Mouse (Mus musculus) forebrain, embryonic 16.5 days (tissue): ENCODE measurements around the gene Trpm2. TPM values are rescaled to one million over a fixed set of nuclear protein-coding genes. Genes with fewer than 3 reads are reported as not detected.

ENCODE experiments used
- ATAC-seq: fragments of 200-750 bp; cut with Nextera tagmentation; 2 replicates; pipeline ENCODE4 v1.8.0; 2017; ENCODE audit warnings: mild to moderate bottlenecking, moderate library complexity
- H3K27ac ChIP-seq: fragments of 300-500 bp; sonication (generic); 2 replicates; pipeline ENCODE4 v1.5.1; 2014; ENCODE audit warnings: low read length, control low read depth
- H3K27me3 ChIP-seq: fragments of 300-500 bp; sonication (generic); replicated peaks from 2 replicates; pipeline ENCODE4 v1.6.1; 2014; ENCODE audit warnings: low read length; ENCODE audit not compliant: control insufficient read depth, insufficient read depth
- H3K36me3 ChIP-seq: fragments of 300-500 bp; sonication (generic); 2 replicates; pipeline ENCODE4 v1.6.1; 2014; ENCODE audit not compliant: control insufficient read depth, insufficient read depth
- H3K4me1 ChIP-seq: fragments of 300-500 bp; sonication (generic); replicated peaks from 2 replicates; pipeline ENCODE4 v1.6.1; 2014; ENCODE audit warnings: low read length; ENCODE audit not compliant: control insufficient read depth, insufficient read depth
- H3K4me2 ChIP-seq: fragments of 300-500 bp; sonication (generic); 2 replicates; pipeline ENCODE4 v1.6.1; 2014; ENCODE audit warnings: mild to moderate bottlenecking, low read length, control low read depth
- H3K4me3 ChIP-seq: fragments of 300-500 bp; sonication (generic); replicated peaks from 2 replicates; pipeline ENCODE4 v1.5.1; 2014; ENCODE audit warnings: mild to moderate bottlenecking, low read length, control low read depth
- H3K9ac ChIP-seq: fragments of 300-500 bp; sonication (generic); replicated peaks from 2 replicates; pipeline ENCODE4 v1.6.1; 2014; ENCODE audit warnings: low read depth, low read length, control low read depth
- H3K9me3 ChIP-seq: fragments of 300-500 bp; sonication (generic); 2 replicates; pipeline ENCODE4 v1.6.1; 2016; ENCODE audit warnings: low read length; ENCODE audit not compliant: control insufficient read depth
- WGBS: fragments of 180-500 bp; shearing (Covaris S2); extraction: QIAGEN DNeasy Blood & Tissue Kit; methylation state at CpG from one replicate; pipeline ENCODE4 v1.1.7; 2014; 5-methylcytosine and 5-hydroxymethylcytosine counted together
- polyA plus RNA-seq: library from polyadenylated mRNA; unstranded; fragments of >200 nt; fragmentation: Nextera tagmentation; extraction: Ambion mirVana; gene quantifications from 2 replicates; pipeline ENCODE4 v1.2.1, GENCODE M21; 2015

The Trpm2 gene
- polyA plus RNA-seq, 1 experiment from 2014 or later = 5.0 TPM

GRCm38 (mm10) chr10:77926140-77926539 is 44.2 kb downstream of the Trpm2 start:
- H3K4me1 ChIP-seq = no peaks in the 10 kb centered on the region
- WGBS = 44% methylated on average over 7 of the region's 7 CpGs
- H3K27ac ChIP-seq = no peak overlapping the region
- no peaks in the 10 kb centered on the region for H3K27me3 ChIP-seq
- H3K9ac ChIP-seq = no peak overlapping the region
- no peak overlapping the region for H3K4me2 ChIP-seq
- ATAC-seq = no peak
- no peak overlapping the region for H3K4me3 ChIP-seq
- no peaks in the 10 kb centered on the region for H3K9me3 ChIP-seq
- H3K36me3 ChIP-seq = no peaks in the 10 kb centered on the region

DNA sequence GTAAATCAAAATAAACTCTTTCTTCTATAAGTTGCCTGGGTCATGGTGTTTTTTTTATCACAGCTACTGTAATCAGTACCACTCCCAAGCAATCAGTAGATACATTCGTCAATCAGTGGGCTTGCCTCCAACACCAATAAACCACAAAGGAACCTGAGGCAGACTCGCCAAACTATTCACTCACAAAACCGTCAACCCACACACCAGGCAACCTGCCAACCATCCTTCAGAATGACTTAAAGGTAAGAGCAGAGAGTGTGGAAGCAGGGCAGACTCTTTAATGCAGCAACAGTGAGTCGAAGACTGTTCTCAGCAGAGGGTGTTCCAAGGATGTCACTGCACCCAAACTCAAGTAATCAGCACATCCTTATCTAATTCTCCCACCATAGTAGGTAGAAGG is 47.7 kb downstream of the Trpm2 start:
- no peak for ATAC-seq
- WGBS = 59% methylated on average over 4 of the region's 4 CpGs
- H3K36me3 ChIP-seq = no peaks in the 10 kb centered on the region

DNA sequence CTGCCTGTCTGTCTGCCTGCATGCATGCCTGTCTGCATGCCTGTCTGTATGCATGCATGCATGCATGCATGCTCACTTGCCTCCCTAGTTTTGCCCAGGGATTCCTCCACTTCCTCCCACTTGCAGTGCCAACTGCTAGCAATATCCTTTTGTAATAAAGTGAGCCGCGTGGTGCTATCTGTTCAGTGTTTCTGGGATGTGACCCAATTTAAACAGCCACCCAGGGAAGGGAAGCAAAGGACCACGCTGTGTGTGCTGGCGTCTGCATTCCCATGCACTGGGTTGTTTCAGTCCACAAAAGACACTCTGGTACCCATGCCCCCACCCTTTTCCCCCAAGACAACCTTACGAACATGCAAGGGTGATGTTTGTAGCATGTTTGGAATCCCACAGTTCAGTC is 49.4 kb downstream of the Trpm2 start:
- no peak for ATAC-seq
- WGBS = 58% methylated on average over 5 of the region's 5 CpGs
- H3K36me3 ChIP-seq = no peaks in the 10 kb centered on the region

More for the DNA sequence above, 47.7 kb downstream of the Trpm2 start:
- no peak overlapping the region for H3K27ac ChIP-seq
- H3K4me2 ChIP-seq = no peak overlapping the region
- H3K4me3 ChIP-seq = no peak overlapping the region
- no peak overlapping the region for H3K9ac ChIP-seq
- no peaks in the 10 kb centered on the region for H3K9me3 ChIP-seq
- H3K4me1 ChIP-seq = no peaks in the 10 kb centered on the region
- no peaks in the 10 kb centered on the region for H3K27me3 ChIP-seq

DNA sequence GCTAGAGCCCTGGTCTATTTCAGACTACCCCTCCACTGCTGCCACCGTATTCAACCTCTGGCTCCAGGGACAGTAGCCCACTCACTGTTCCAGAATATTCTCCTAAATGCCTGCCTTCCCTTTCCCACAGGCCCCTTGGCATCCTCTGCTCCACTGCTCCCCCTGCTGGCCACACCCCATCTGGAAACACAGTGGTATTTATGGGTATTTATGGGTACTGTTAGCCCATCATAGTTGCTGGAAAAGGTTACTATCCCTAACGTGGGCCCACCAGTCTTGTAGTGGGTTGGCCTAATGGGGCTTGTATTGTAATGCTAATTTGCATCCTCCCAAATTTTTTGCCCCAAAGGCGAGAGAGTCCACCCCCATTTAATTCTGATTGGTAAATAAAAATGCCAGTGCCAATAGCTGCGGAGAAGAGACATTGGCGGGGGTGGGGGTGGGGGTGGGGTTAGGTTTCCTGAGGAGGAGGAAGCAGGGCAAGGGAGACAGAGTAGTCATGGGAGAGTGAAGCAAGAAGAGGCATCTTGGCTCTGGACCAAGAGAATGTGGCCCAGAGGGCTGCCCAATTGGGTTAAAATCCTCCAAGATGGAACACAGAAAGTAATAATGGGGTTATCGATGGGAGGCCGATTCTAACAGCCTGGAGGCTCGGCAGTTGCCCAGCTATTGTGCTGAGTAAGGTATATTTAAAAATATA is 53.6 kb downstream of the Trpm2 start:
- no peaks in the 10 kb centered on the region for H3K27me3 ChIP-seq
- H3K36me3 ChIP-seq = no peaks in the 10 kb centered on the region
- no peak overlapping the region for H3K4me2 ChIP-seq
- H3K4me3 ChIP-seq = no peak overlapping the region
- H3K27ac ChIP-seq = no peak overlapping the region
- H3K9ac ChIP-seq = no peak overlapping the region
- no peaks in the 10 kb centered on the region for H3K9me3 ChIP-seq
- ATAC-seq = no peak
- whole genome bisulfite sequencing = 51% methylated on average over 8 of the region's 8 CpGs
- no peaks in the 10 kb centered on the region for H3K4me1 ChIP-seq

More for the DNA sequence above, 49.4 kb downstream of the Trpm2 start:
- Histone ChIP-seq H3K4me2 (no peak overlapping the region), H3K4me3 (no peak overlapping the region), H3K4me1 (no peaks in the 10 kb centered on the region), H3K9ac (no peak overlapping the region), H3K9me3 (no peaks in the 10 kb centered on the region), H3K27me3 (no peaks in the 10 kb centered on the region), H3K27ac (no peak overlapping the region)

GRCm38 (mm10) chr10:77913292-77913691 is 57.1 kb downstream of the Trpm2 start:
- H3K4me2 ChIP-seq = no peak overlapping the region
- 80% methylated on average over 4 of the region's 4 CpGs for WGBS
- no peaks in the 10 kb centered on the region for H3K4me1 ChIP-seq
- ATAC-seq = no peak
- no peak overlapping the region for H3K4me3 ChIP-seq
- no peaks in the 10 kb centered on the region for H3K9me3 ChIP-seq
- no peak overlapping the region for H3K9ac ChIP-seq
- H3K27ac ChIP-seq = no peak overlapping the region
- no peaks in the 10 kb centered on the region for H3K36me3 ChIP-seq
- no peaks in the 10 kb centered on the region for H3K27me3 ChIP-seq

GRCm38 (mm10) chr10:77912605-77913004 is 57.8 kb downstream of the Trpm2 start:
- Histone ChIP-seq H3K27ac (no peak overlapping the region), H3K4me3 (no peak overlapping the region), H3K4me2 (no peak overlapping the region), H3K36me3 (no peaks in the 10 kb centered on the region), H3K4me1 (no peaks in the 10 kb centered on the region), H3K9ac (no peak overlapping the region), H3K27me3 (no peaks in the 10 kb centered on the region), H3K9me3 (no peaks in the 10 kb centered on the region)
- ATAC-seq = no peak
- 73% methylated on average over 7 of the region's 7 CpGs for WGBS

GRCm38 (mm10) chr10:77902894-77903715 is 67.3 kb downstream of the Trpm2 start:
- WGBS = 4% methylated on average over 33 of the region's 35 CpGs
- Histone ChIP-seq H3K27ac (peak overlapping the region; percentile 3; the same call in 1 of the 2 replicates), H3K36me3 (no peaks in the 10 kb centered on the region), H3K27me3 (no peaks in the 10 kb centered on the region), H3K4me2 (peak overlapping the region; percentile 80), H3K9me3 (no peaks in the 10 kb centered on the region), H3K4me3 (peak overlapping the region; percentile 54), H3K4me1 (0 out of 2 replicates have a peak, but pooled peaks cover 5% of the 10 kb centered on the region), H3K9ac (peak overlapping the region; percentile 74)
- ATAC-seq = peak; percentile 85

- WGBS = under 1% methylated on average over 44 of the region's 46 CpGs
- H3K4me2 ChIP-seq = peak within 1 kb of the TSS; percentile 80
- ATAC-seq = peak; percentile 73
- H3K4me3 ChIP-seq = peak within 1 kb of the TSS; percentile 54
- peak within 1 kb of the TSS; percentile 11; the same call in 1 of the 2 replicates for H3K27ac ChIP-seq
- no peaks in the 10 kb centered on the region for H3K27me3 ChIP-seq
- H3K9me3 ChIP-seq = no peaks in the 10 kb centered on the region
- H3K9ac ChIP-seq = peak within 1 kb of the TSS; percentile 74
- no peaks in the 10 kb centered on the region for H3K36me3 ChIP-seq
- 0 out of 2 replicates have a peak, but pooled peaks cover 5% of the 10 kb centered on the region for H3K4me1 ChIP-seq
Observed at GRCm38 (mm10) chr10:77902211-77902893, 68.0 kb downstream of the Trpm2 start, which contains the start of gene Lrrc3. Lrrc3 (minus strand) TSS chr10:77902536.

- Histone ChIP-seq H3K27ac (no peak overlapping the region; the same call in 1 of the 2 replicates), H3K4me2 (peak overlapping the region; percentile 80), H3K9ac (peak overlapping the region; percentile 74), H3K9me3 (no peaks in the 10 kb centered on the region), H3K36me3 (no peaks in the 10 kb centered on the region), H3K27me3 (no peaks in the 10 kb centered on the region), H3K4me1 (0 out of 2 replicates have a peak, but pooled peaks cover 5% of the 10 kb centered on the region), H3K4me3 (peak overlapping the region; percentile 54)
- WGBS = 1% methylated on average over 14 of the region's 14 CpGs
- ATAC-seq = peak; percentile 3
Observed at GRCm38 (mm10) chr10:77901871-77902210, 68.5 kb downstream of the Trpm2 start.
